Mouse (Mus musculus): ENCODE measurements at regions not wholly inside any gene's neighbourhood (a gene's known extent, or its start where the extent isn't known, plus 50 kb on each side); places are given as distances from the start of the nearest gene placed in this dataset.

DNA sequence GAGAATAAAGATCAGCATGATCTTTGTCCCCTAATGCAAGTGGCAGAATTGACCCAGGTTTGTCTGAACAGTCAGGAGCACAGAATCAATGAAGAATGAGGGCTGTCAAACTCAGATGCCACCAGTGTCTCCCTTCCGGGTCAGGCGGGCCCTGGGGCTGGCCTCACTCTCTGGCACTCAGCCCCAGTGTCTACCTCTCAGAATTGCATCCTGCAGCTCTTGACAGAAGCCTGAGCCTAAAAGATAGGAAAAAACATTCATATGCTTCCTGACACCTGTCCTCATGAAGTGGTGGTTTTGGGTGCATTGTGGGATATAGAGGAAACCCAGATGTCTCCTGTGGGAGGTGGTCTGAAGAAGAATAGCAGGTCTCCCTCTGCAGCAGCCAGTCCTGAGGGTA lies 107.9 kb upstream of the Sfswap start:
- ATAC-seq (no peak), DNase-seq (ENCODE audit: low read depth, low spot score) (no peak)
- H3K27me3 ChIP-seq, result peaks cover 42% of the 10 kb centered on the region
- CTCF ChIA-PET, result no interaction called here
- POLR2A ChIA-PET, result no interaction called here
- TF ChIP-seq CTCF (IDR thresholded peaks at IDR 0.05), result no peak
- in situ Hi-C loops (cut with MboI; ENCODE audit: low pct_unique_long_range_greater_than_20kb), result loop anchor here (25.0 kb wide), 1 partner anchor 331 kb away; no protein-coding TSS in a partner anchor

DNA sequence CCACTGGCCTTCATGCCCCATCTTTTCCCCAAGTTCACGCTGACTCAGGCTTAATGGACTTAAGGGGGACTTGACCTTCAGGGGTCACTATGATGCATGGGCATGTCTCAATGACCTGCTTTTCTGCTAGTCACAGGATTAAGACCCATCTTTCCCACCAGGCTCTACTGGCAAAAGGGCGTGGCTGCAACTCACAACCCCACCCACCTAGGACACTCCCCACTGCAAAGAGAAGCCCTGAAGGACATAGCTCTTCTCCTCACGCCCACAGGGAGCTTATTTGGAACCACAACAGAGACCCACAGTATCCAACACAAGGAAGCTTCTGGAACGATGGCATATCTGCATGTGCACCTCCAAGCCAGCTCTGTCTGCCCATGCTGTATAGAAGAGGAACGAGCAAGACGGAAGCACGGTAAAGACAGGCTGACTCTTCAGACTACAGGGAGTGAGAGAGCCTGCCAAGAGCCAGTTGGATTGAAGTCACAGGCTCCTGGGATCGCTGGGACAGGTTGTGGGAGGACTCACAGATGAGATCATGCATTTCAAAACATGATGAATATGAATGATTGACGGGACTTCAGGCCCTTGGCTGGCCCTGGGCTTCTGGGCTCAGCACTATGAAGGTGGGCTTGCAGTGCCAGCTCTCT lies 107.3 kb upstream of the Sfswap start:
- ATAC-seq, result no peak
- CTCF ChIA-PET, result no interaction called here
- TF ChIP-seq CTCF (IDR thresholded peaks at IDR 0.05), result no peak
- in situ Hi-C loops (cut with MboI; ENCODE audit: low pct_unique_long_range_greater_than_20kb), result loop anchor here (25.0 kb wide), 1 partner anchor 331 kb away; no protein-coding TSS in a partner anchor
- POLR2A ChIA-PET, result no interaction called here
- no peak for DNase-seq (ENCODE audit: low read depth, low spot score)
- peaks cover 36% of the 10 kb centered on the region for H3K27me3 ChIP-seq

DNA sequence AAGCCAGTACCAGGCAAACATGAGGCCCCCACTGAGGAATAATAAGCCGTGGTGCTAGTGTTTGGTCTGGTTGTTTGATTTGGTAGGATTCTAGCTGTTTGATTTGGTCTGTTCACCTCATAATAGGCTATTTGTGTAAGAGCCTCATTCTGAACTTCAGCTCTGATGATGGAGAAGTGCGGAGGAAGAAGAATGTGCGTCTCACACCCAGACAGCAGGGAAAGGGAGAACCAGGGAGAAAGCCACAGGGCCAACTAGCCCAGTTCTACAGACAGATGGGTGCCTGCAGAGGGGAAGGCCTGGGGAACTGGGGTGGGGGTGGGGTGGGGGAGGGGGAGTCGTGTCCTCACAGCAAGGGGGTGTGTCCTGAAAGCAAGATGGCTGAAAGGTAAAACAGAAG lies 106.6 kb upstream of the Sfswap start:
- ChIA-PET POLR2A (no interaction called here), CTCF (no interaction called here)
- TF ChIP-seq CTCF (IDR thresholded peaks at IDR 0.05), result no peak
- H3K27me3 ChIP-seq, result peaks cover 31% of the 10 kb centered on the region
- no peak for ATAC-seq
- DNase-seq (ENCODE audit: low read depth, low spot score), result no peak
- in situ Hi-C loops (cut with MboI; ENCODE audit: low pct_unique_long_range_greater_than_20kb), result loop anchor here (25.0 kb wide), 1 partner anchor 332 kb away; no protein-coding TSS in a partner anchor

DNA sequence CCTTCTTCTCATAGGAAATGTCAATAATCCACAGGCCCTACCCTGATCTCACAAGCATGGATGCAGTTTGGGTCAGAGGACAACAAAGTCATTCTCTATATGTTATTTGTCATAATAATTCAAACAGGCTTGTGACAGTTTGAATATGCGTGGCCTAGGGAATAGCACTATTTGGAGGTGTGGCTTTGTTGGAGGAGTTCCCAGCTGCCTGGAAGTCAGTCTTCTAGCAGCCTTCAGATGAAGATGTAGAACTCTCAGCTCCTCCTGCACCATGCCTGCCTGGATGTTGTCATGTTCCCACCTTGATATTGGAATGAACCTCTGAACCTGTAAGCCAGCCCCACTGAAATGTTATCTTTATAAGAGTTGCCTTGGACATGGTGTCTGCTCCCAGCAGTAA lies 103.7 kb upstream of the Sfswap start:
- DNase-seq (ENCODE audit: low read depth, low spot score), result no peak
- CTCF ChIA-PET, result no interaction called here
- in situ Hi-C loops (cut with MboI; ENCODE audit: low pct_unique_long_range_greater_than_20kb), result loop anchor here (25.0 kb wide), 1 partner anchor 335 kb away; no protein-coding TSS in a partner anchor
- no peak for TF ChIP-seq CTCF (IDR thresholded peaks at IDR 0.05)
- H3K27me3 ChIP-seq, result peaks cover 19% of the 10 kb centered on the region
- POLR2A ChIA-PET, result no interaction called here
- ATAC-seq, result no peak

DNA sequence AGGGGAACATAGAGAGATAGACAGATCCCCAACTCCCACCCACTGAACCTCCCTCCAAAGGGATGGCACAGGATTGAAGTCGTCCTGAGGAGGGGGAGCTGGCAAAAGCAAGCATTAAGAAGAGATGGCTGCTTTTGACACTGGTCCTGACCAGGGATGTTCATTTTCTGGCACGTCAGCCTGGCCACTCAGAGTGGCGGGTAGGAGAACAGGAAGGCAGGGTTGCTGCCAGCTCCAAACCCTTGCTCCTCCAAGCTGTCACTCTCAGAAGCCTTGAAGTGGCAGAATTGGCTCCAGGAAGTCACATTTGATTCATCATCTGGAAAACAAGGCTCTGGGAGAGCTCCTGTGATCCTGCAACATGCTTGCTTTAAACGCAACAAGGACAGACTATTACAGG lies 94.8 kb upstream of the Sfswap start:
- ChIA-PET POLR2A (no interaction called here), CTCF (interaction anchor here (1.0 kb wide), 1 partner anchor 180 kb away, joined by 3 read pairs; no protein-coding TSS in a partner anchor)
- H3K27me3 ChIP-seq, result peaks cover 16% of the 10 kb centered on the region
- in situ Hi-C loops (cut with MboI; ENCODE audit: low pct_unique_long_range_greater_than_20kb), result no loop called here
- ATAC-seq, result no peak
- no peak for DNase-seq (ENCODE audit: low read depth, low spot score)
- no peak for TF ChIP-seq CTCF (IDR thresholded peaks at IDR 0.05)

DNA sequence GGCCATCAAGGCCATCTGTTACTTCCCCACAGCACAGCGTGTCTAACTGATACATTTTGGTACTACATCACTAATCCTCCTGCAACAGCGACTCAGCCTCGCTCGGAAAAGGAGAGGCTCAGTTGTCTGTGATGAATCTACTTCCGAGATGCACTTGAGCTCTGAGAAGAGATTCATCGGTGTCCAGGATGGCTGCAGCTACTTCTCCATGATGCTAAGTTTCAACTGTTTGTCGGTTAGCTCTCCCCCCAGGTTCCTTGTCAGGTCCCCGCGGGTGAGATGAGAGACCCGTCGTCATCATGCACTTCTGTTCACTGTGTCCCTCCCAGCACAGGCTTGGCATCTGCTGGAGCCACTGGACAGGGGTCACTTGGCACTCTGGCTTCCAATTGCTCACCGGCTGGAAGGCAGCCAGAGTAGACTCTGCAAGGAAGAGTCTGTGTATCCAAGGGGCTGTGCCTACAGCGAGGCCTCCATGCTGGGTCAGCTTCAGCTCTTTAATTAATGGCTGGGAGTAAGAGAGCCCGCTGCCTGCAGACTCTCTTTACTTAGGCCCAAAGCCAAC lies 91.5 kb upstream of the Sfswap start:
- no peak for TF ChIP-seq CTCF (IDR thresholded peaks at IDR 0.05)
- peaks cover 10% of the 10 kb centered on the region for H3K27me3 ChIP-seq
- DNase-seq (ENCODE audit: low read depth, low spot score) (no peak), ATAC-seq (no peak)
- ChIA-PET CTCF (no interaction called here), POLR2A (no interaction called here)
- in situ Hi-C loops (cut with MboI; ENCODE audit: low pct_unique_long_range_greater_than_20kb), result loop anchor here (10.0 kb wide), 1 partner anchor 175 kb away; the partner anchor contains the start of gene Mmp17

DNA sequence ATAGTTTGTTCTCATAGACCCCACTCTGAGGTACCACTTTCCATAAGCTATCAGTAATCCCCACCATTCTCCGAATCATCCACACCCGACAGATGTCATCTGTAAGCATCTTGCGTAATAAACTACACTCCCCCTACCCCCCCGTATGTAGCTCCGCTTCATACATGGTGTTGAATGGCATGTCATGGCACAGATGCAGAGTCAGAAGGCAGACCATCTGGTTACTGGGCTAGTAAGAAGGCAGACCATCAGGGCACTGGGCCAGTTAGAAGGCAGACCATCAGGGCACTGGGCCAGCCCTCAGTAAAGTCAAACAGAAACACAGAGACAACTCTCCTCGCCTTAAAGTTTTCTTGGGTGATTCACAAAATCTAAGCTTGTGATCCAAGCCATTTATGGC lies 88.9 kb upstream of the Sfswap start:
- no peak for DNase-seq (ENCODE audit: low read depth, low spot score)

DNA sequence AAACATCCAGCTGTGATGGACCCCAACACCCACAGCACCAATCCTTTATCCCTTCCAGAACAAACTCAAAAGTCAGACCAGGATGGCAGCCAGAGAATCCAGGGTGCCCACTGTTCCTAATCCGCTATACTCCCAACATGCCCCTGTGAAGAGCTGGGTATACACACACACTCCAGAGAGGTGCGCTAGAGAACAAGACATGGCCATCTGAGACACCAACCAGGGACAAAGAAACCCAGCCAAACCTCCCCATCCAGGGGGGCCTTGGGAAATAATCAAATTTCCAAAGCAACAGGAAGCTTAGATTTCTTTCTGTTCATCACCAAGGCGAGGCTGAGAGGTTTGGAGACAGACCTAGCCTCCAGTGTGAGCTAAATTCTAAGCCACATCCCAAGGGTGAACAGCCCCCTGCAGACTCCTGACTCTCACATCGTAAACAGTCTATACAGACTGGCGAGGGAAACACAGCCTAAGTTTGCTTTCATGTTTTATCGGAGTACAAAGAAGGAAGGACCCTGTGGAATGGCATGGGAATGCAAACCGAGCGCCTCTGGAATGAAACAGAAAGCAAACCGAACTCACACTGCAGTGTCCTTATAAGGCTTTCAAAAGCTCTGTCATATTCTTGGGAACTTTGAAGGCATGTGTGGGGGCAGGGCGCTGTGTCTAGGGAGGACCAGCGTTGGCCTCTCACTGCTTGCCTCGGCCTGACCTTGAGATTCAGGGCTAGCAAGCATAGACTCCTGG lies 85.9 kb upstream of the Sfswap start:
- no peaks in the 10 kb centered on the region for H3K27me3 ChIP-seq
- ATAC-seq (no peak), DNase-seq (ENCODE audit: low read depth, low spot score) (no peak)
- CTCF ChIA-PET, result interaction anchor here (1.3 to 1.7 kb wide), 2 partner anchors 124 to 171 kb away, joined by 3 read pairs; no protein-coding TSS in a partner anchor
- TF ChIP-seq CTCF (IDR thresholded peaks at IDR 0.05), result no peak
- in situ Hi-C loops (cut with MboI; ENCODE audit: low pct_unique_long_range_greater_than_20kb), result loop anchor here (10.0 kb wide), 1 partner anchor 170 kb away; the partner anchor contains the start of gene Mmp17
- POLR2A ChIA-PET, result no interaction called here

More for the DNA sequence above, 88.9 kb upstream of the Sfswap start:
- peaks cover 3% of the 10 kb centered on the region for H3K27me3 ChIP-seq
- TF ChIP-seq CTCF (IDR thresholded peaks at IDR 0.05), result no peak
- ChIA-PET POLR2A (no interaction called here), CTCF (no interaction called here)
- in situ Hi-C loops (cut with MboI; ENCODE audit: low pct_unique_long_range_greater_than_20kb), result loop anchor here (10.0 kb wide), 1 partner anchor 173 kb away; the partner anchor contains the start of gene Mmp17
- ATAC-seq, result no peak

DNA sequence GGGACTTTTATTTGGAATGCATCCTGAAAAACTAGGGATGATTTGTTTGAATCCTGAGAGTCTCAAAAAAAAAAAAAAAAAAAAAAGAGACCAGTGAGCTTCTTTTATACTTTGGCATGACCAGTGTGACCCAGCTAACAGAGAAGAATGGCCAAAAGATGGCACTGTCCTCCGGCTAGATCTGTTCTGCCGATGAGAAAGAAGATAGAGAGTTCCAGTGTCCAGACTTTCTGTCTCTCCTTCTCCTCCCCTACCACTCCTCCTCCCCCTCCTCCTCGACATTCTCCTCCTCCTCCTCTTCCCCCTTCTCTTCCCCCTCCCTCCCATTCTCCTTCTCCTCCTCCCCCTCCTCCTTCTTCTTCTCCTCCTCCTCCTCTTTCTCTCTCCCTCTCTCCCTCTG lies 84.6 kb upstream of the Sfswap start:
- ATAC-seq (no peak), DNase-seq (ENCODE audit: low read depth, low spot score) (no peak)
- ChIA-PET CTCF (interaction anchor here (1.0 to 1.7 kb wide), 2 partner anchors 123 to 176 kb away, joined by 3 read pairs; no protein-coding TSS in a partner anchor), POLR2A (no interaction called here)
- H3K27me3 ChIP-seq, result no peaks in the 10 kb centered on the region
- TF ChIP-seq CTCF (IDR thresholded peaks at IDR 0.05), result no peak
- in situ Hi-C loops (cut with MboI; ENCODE audit: low pct_unique_long_range_greater_than_20kb), result loop anchor here (10.0 kb wide), 1 partner anchor 168 kb away; the partner anchor contains the start of gene Mmp17

DNA sequence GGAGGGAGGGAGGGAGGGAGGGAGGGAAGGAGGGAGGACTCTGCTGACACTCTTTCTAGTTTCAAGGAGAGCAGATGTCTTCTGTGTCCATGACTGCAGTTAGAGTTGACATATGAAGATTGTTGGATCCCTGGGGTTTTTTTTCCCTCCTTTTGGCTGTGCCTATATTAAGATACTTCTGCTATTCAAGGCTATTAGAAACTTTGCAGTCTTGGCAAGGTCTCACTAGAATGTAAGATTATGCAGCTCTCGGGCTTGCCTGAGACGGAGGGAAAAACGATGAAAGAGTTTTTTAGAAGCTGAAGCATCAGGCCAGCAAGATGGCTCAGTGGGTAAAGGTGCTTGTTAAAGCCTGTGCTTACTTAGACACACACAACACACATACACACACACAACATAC lies 83.5 kb upstream of the Sfswap start:
- DNase-seq (ENCODE audit: low read depth, low spot score) (no peak), ATAC-seq (no peak)
- CTCF ChIA-PET, result no interaction called here
- no peak for TF ChIP-seq CTCF (IDR thresholded peaks at IDR 0.05)
- POLR2A ChIA-PET, result no interaction called here
- in situ Hi-C loops (cut with MboI; ENCODE audit: low pct_unique_long_range_greater_than_20kb), result loop anchor here (10.0 kb wide), 1 partner anchor 167 kb away; the partner anchor contains the start of gene Mmp17
- H3K27me3 ChIP-seq, result no peaks in the 10 kb centered on the region

DNA sequence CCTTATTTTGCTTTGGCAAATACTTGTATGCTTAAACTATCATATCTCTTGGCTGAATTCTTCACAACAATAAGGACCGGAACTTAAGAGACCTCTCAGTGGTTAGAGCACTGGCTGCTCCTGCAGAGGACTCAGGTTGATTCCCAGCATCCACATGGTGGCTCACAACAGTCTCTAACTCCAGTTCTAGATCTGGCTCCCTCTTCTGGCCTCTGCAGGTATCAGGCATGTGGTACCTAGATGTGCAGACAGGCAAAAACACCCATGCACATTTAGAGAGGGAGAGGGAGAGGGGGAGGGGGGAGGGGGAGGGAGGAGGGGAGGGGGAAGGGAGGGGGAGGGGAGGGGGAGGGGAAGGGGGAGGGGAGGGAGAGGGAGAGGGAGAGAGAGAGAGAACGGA lies 80.0 kb upstream of the Sfswap start:
- POLR2A ChIA-PET, result no interaction called here
- no peaks in the 10 kb centered on the region for H3K27me3 ChIP-seq
- no peak for DNase-seq (ENCODE audit: low read depth, low spot score)
- in situ Hi-C loops (cut with MboI; ENCODE audit: low pct_unique_long_range_greater_than_20kb), result no loop called here
- no peak for ATAC-seq
- CTCF ChIA-PET, result no interaction called here
- no peak for TF ChIP-seq CTCF (IDR thresholded peaks at IDR 0.05)

Measured in Patski (cell line).